Mouse (Mus musculus): ENCODE measurements around the gene Mtcl1.

Mtcl1 gene

GRCm38 (mm10) chr17:66449460-66450341 is at the start of gene Mtcl1:
TSS of gene Mtcl1 (minus strand) at chr17:66449750.
- peak; percentile 63 for DNase-seq (ENCODE audit: low spot score)

- DNase-seq (ENCODE audit: low spot score): no peak
Observed at GRCm38 (mm10) chr17:66498598-66498997, 49.0 kb upstream of the Mtcl1 start.

DNA sequence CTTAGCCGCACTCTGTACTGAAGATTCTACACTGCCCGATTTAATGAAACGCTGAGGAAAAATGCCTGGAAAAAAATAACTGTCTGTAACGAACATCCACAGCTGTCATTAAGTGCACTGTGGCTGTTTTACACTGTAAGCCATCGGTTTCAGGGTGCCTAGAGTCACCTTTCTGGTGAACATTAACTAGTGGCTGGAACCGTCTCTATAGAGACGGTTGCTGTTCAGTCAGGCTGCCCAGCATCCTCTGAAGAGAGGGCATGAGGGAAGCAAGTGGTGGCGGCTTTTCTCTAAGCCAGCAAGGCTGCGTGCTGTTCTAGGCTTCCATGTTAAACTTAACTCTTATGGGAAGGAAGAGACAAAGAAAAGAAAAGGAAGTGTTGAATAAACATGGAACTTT is 47.0 kb upstream of the Mtcl1 start:
- DNase-seq (ENCODE audit: low spot score): no peak

GRCm38 (mm10) chr17:66490022-66490601 is 40.6 kb upstream of the Mtcl1 start:
- peak; percentile 22 for DNase-seq (ENCODE audit: low spot score)

GRCm38 (mm10) chr17:66486576-66486975 is 37.0 kb upstream of the Mtcl1 start:
- DNase-seq (ENCODE audit: low spot score): no peak

GRCm38 (mm10) chr17:66485742-66486141 is 36.2 kb upstream of the Mtcl1 start:
- peak; percentile 30 for DNase-seq (ENCODE audit: low spot score)

DNA sequence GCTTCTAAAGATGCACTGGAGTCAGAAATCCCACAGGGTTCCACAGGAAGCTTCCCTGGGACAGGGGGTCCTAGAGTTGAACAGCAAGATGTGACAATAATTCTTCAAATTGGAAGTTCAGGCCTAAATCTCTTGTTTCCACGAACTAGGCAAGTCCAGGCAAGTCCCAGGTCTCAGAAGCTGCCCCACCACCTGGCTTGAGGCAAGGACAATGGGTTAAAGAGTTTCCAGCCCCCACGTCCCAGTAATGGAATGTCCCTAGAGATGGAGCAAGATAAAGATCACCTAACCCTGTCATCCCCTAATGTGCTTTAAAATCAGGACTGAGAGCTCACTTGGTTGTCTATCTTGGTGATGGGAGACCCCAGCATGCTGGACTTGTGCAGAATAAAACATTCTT is 35.4 kb upstream of the Mtcl1 start:
- DNase-seq (ENCODE audit: low spot score): no peak

DNA sequence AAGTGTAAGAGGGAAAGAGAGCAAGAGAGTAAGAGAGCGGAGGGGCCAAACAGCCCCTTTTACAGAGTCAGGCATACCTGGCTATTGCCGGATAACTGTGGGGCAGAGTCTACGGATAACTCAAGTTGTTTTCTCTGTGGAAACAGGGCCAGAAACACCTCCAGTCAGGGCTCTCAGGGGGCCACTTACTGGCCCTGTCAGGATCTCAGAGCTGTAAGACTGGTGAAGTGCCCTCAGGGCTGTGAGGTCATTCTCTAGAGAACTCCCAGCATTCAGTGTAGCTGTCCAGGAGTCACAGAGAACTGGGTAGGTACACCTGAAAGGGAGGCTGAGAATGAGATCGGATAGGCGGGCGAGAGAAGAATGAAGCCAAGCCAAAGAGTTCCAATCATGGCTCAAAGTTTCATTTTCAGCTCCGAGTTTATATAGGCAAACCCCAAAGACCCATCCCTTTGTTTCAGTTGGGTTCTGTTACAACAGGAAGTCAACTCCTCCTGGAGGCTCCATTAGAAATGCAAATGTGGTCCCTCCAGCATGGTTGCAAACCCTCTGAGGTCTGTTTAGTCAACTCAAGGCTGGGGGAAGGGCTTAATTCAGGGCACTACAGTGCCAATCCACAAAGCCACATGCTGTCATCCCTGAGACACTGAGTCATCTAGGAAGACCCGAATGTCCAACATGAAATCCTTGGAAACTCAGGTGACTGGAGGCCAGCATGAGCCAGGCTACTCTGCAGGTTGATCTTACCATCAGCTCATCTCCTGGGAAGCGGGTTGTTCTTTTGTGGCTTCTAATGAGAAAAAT is 34.3 kb upstream of the Mtcl1 start:
- DNase-seq (ENCODE audit: low spot score): no peak

DNA sequence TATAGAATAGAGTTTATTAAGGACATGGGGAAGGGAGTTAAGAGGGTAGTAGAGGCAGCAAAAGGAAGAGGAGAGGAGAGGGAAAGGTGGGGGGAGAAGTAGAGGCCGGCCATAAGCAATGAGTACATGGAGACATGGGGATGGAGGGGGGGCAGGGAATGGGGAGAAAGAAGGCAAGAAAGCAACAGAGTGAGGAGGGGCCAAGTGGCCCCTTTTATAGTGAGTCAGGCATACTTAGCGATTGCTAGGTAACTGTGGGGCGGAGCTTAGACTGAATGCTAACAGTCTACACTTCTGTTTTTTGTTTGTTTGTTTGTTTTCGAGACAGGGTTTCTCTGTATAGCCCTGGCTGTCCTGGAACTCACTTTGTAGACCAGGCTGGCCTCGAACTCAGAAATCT is 31.7 kb upstream of the Mtcl1 start:
- DNase-seq (ENCODE audit: low spot score): no peak

DNA sequence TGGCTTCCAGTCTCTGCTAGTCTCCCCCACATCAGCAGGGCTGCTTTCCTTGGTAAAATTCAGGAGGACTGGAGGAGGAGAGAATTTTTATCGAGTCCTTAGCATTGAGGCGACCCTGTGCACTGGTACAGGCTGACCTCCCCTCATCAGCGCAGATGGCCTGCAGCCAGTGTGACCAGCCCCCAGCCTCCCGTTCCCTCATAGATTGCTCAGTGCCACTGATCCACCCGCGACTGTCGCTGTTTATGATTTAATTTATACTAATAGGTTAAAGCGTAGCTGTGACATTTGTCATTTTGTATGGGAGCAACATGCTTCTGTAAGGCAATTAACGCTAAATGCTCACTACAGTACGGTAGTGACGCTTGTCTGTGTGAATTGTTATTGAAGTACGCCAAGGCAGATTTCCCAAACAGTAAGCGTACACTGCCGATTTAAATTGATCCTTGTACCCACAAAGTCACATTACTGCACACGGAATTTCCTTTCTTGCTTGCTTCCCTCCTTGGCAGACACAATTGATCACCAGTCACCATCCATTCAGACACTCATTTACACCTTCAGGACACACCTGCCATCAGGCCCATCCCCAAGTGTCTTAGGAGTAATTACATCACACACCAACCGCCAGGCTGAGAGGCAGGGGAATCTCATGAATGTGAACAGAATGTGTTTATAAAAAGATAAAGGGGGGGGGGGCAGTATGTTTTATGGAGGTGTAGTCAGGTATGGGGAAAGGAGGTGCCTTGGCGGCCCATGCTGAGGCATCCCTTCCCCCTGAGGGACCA is 31.1 kb upstream of the Mtcl1 start:
- no peak for DNase-seq (ENCODE audit: low spot score)

- DNase-seq (ENCODE audit: low spot score): peak; percentile 17
Observed at GRCm38 (mm10) chr17:66479813-66480490, 30.4 kb upstream of the Mtcl1 start.

- DNase-seq (ENCODE audit: low spot score): no peak
Observed at GRCm38 (mm10) chr17:66479311-66479710, 29.8 kb upstream of the Mtcl1 start.

DNA sequence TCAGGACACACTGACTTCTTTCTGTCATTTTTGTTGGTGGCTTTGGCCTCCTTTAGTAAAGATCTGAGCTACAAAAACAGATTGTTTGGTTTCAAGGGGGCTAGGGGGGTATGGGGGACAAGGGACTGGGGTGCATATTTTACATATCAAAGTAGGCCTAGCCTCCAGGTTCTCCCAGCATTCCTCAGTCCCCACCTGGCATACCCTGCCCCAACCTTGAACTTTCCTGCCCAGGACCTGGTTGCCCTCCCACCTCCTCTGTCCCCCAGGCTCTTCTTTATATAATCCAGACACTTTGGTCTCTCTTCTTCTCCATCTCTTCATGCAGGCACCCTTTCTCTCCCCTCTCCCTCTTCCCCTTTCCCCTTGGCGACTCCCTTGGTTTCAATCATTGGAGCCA is 23.7 kb upstream of the Mtcl1 start:
- no peak for DNase-seq (ENCODE audit: low spot score)

DNA sequence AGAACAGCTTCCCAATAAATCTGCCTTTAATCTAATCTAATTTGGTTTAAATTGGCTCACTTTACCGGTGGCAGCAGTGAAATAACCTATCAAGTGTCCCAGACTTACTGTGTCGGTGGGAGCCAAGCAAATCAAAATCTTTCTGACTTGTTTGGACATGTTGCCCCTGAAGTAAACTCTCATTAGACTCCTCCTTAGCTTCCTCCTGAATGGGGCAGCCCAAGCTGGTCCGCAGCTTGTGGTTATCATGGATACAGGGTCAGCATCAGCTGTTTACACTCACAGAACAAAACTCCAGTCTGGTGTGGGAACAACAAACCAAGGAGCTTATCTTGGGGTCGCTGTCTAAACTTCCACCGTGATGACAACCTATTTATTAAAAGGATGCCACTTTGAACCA is 22.2 kb upstream of the Mtcl1 start:
- no peak for DNase-seq (ENCODE audit: low spot score)

GRCm38 (mm10) chr17:66471252-66471651 is 21.7 kb upstream of the Mtcl1 start:
- no peak for DNase-seq (ENCODE audit: low spot score)

GRCm38 (mm10) chr17:66470020-66470419 is 20.5 kb upstream of the Mtcl1 start:
- DNase-seq (ENCODE audit: low spot score): no peak

- no peak for DNase-seq (ENCODE audit: low spot score)
Observed at GRCm38 (mm10) chr17:66457278-66457677, 7.7 kb upstream of the Mtcl1 start.

- peak; percentile 52 for DNase-seq (ENCODE audit: low spot score)
Observed at GRCm38 (mm10) chr17:66451143-66451542, 1.6 kb upstream of the Mtcl1 start.

DNA sequence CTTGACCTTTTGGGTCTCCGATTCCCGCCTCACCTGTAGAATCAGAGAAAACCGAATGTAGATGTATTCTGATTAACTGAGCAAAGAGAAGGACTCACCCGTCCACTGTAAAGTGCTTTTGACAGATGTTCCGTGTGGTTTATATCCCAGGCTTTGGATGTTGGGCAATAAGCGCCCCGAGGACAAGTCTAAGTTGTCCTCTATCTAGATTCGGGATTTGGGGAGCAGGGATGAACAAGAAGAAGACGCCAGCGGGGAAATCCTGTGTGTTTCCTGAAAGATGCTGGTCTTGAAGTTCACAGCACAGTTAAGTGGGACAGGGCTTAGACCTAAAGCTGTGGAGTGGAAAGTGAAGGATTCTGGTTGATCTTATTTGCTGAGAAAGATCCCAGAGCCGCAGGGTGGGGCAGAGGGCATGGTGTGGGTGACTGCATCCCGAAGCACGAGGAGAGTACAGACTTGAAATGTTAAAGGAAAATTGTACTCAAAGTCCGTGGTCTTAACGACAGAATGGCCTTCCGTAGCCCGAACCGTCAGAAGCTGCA is 1.0 kb upstream of the Mtcl1 start:
- DNase-seq (ENCODE audit: low spot score): no peak

GRCm38 (mm10) chr17:66448421-66449405 is 837 bp downstream of the Mtcl1 start:
- peak; percentile 17 for DNase-seq (ENCODE audit: low spot score)

Data from yolk sac, embryonic 10.5 days (tissue).